Mouse (Mus musculus) stomach, embryonic 15.5 days (tissue): ENCODE measurements at regions not wholly inside any gene's neighbourhood (a gene's known extent, or its start where the extent isn't known, plus 50 kb on each side); places are given as distances from the start of the nearest gene placed in this dataset.

Source experiments
- ATAC-seq: fragments of 200-750 bp; cut with Nextera tagmentation; 2 replicates; pipeline ENCODE4 v1.8.0; 2017; ENCODE audit warnings: low read depth, moderate number of reproducible peaks, moderate TSS enrichment; ENCODE audit not compliant: insufficient read depth, low FRiP score
- H3K27ac ChIP-seq: fragments of 300-500 bp; sonication (generic); 2 replicates; pipeline ENCODE4 v1.5.1; 2015; ENCODE audit warnings: mild to moderate bottlenecking, inconsistent platforms
- H3K27me3 ChIP-seq: fragments of 300-500 bp; sonication (generic); replicated peaks from 2 replicates; pipeline ENCODE4 v1.6.1; 2015; ENCODE audit warnings: inconsistent platforms
- H3K36me3 ChIP-seq: fragments of 300-500 bp; sonication (generic); 2 replicates; pipeline ENCODE4 v1.6.1; 2015; ENCODE audit warnings: inconsistent platforms
- H3K4me1 ChIP-seq: fragments of 300-500 bp; sonication (generic); 2 replicates; pipeline ENCODE4 v1.6.1; 2015; ENCODE audit warnings: inconsistent platforms
- H3K4me2 ChIP-seq: fragments of 300-500 bp; sonication (generic); 2 replicates; pipeline ENCODE4 v1.6.1; 2015; ENCODE audit warnings: mild to moderate bottlenecking, inconsistent platforms
- H3K4me3 ChIP-seq: fragments of 300-500 bp; sonication (generic); replicated peaks from 2 replicates; pipeline ENCODE4 v1.5.1; 2015; ENCODE audit warnings: inconsistent platforms
- H3K9ac ChIP-seq: fragments of 300-500 bp; sonication (generic); 2 replicates; pipeline ENCODE4 v1.6.1; 2015; ENCODE audit warnings: inconsistent platforms
- H3K9me3 ChIP-seq: fragments of 300-500 bp; sonication (generic); 2 replicates; pipeline ENCODE4 v1.6.1; 2016; ENCODE audit warnings: inconsistent platforms
- WGBS: fragments of 180-500 bp; shearing (Covaris S2); methylation state at CpG from one replicate; pipeline ENCODE4 v1.1.7; 2015; 5-methylcytosine and 5-hydroxymethylcytosine counted together

- H3K27me3 ChIP-seq: no peaks in the 10 kb centered on the region
- no peaks in the 10 kb centered on the region for H3K9me3 ChIP-seq
- H3K4me1 ChIP-seq: no peaks in the 10 kb centered on the region
- H3K27ac ChIP-seq: no peak overlapping the region
- 29% methylated on average over 5 of the region's 5 CpGs for WGBS
- no peak overlapping the region for H3K4me3 ChIP-seq
- no peaks in the 10 kb centered on the region for H3K36me3 ChIP-seq
- no peak for ATAC-seq
- H3K9ac ChIP-seq: no peak overlapping the region
- H3K4me2 ChIP-seq: no peak overlapping the region
These were observed 146.9 kb downstream of the Kcnj2 start for GRCm38 (mm10) chr11:111212702-111213328.

- H3K36me3 ChIP-seq: no peaks in the 10 kb centered on the region
- WGBS: 71% methylated on average over 5 of the region's 5 CpGs
- ATAC-seq: no peak
- no peak overlapping the region for H3K27ac ChIP-seq
- H3K27me3 ChIP-seq: no peaks in the 10 kb centered on the region
- H3K9ac ChIP-seq: no peak overlapping the region
- no peak overlapping the region for H3K4me3 ChIP-seq
- H3K4me2 ChIP-seq: no peak overlapping the region
- H3K9me3 ChIP-seq: no peaks in the 10 kb centered on the region
- no peaks in the 10 kb centered on the region for H3K4me1 ChIP-seq
These were observed 149.0 kb downstream of the Kcnj2 start for GRCm38 (mm10) chr11:111215006-111215405.

- H3K9me3 ChIP-seq: no peaks in the 10 kb centered on the region
- no peak overlapping the region for H3K4me3 ChIP-seq
- H3K27me3 ChIP-seq: no peaks in the 10 kb centered on the region
- no peak overlapping the region for H3K4me2 ChIP-seq
- no peak for ATAC-seq
- no peak overlapping the region for H3K27ac ChIP-seq
- no peaks in the 10 kb centered on the region for H3K36me3 ChIP-seq
- H3K4me1 ChIP-seq: no peaks in the 10 kb centered on the region
- 80% methylated on average over 4 of the region's 4 CpGs for WGBS
- no peak overlapping the region for H3K9ac ChIP-seq
These were observed 157.9 kb downstream of the Kcnj2 start for GRCm38 (mm10) chr11:111223834-111224233.

DNA sequence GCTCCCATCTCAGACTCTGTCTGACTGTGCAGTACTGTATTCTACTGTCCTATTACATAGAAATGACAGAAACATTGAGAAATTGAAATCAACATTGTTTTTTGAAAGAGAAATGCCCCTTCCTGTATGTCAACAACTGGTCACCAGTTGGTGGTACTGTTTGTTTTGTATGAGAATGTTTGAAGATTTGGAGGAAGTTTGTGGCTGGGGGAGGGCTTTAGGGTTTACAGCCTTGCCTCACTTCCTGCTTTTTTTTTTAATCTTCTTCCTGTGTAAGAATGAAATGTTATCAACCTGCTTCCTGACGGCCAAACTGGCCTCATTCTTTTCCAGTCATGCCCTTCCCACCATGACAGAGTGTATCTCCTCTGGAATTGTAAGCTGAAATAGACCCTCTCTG, 161.3 kb downstream of the Kcnj2 start:
- H3K4me3 ChIP-seq: no peak overlapping the region
- 68% methylated on average over 1 of the region's 1 CpGs for WGBS
- no peak overlapping the region for H3K9ac ChIP-seq
- no peak for ATAC-seq
- H3K27me3 ChIP-seq: no peaks in the 10 kb centered on the region
- H3K27ac ChIP-seq: no peak overlapping the region
- no peaks in the 10 kb centered on the region for H3K9me3 ChIP-seq
- H3K36me3 ChIP-seq: no peaks in the 10 kb centered on the region
- H3K4me2 ChIP-seq: no peak overlapping the region
- H3K4me1 ChIP-seq: no peaks in the 10 kb centered on the region

GRCm38 (mm10) chr11:111236741-111237140, 170.8 kb downstream of the Kcnj2 start:
- Histone ChIP-seq H3K9me3 (no peaks in the 10 kb centered on the region), H3K27me3 (no peaks in the 10 kb centered on the region), H3K27ac (no peak overlapping the region), H3K4me3 (no peak overlapping the region), H3K36me3 (no peaks in the 10 kb centered on the region), H3K9ac (no peak overlapping the region), H3K4me1 (no peaks in the 10 kb centered on the region), H3K4me2 (no peak overlapping the region)
- ATAC-seq: no peak
- WGBS: 88% methylated on average over 1 of the region's 1 CpGs

DNA sequence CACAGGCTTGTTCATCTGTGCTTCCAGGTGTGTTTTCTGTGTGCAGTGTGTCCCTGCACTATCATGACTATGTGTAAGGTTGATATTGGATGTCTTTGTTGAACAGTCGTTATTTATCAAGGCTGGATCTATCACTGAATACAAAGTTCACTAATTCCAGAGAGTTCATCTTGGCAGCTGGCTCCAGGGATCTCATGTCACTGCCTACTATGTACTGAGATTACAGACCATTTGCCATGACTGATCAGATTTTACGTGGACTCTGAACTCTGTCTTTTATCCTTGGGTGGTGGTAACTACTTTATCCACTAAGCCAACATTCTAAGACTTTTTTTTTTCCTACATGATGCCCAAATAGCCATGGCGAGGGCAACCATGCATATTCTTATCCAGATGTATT, 173.8 kb downstream of the Kcnj2 start:
- no peak overlapping the region for H3K4me2 ChIP-seq
- no peaks in the 10 kb centered on the region for H3K9me3 ChIP-seq
- H3K4me3 ChIP-seq: no peak overlapping the region
- ATAC-seq: no peak
- no peaks in the 10 kb centered on the region for H3K4me1 ChIP-seq
- H3K27ac ChIP-seq: no peak overlapping the region
- no peaks in the 10 kb centered on the region for H3K36me3 ChIP-seq
- no peak overlapping the region for H3K9ac ChIP-seq
- H3K27me3 ChIP-seq: no peaks in the 10 kb centered on the region
- 70% methylated on average over 3 of the region's 3 CpGs for WGBS

GRCm38 (mm10) chr11:111252226-111252625, 186.3 kb downstream of the Kcnj2 start:
- H3K27me3 ChIP-seq: no peaks in the 10 kb centered on the region
- ATAC-seq: no peak
- WGBS: 77% methylated on average over 4 of the region's 4 CpGs
- no peak overlapping the region for H3K4me2 ChIP-seq
- H3K4me1 ChIP-seq: no peaks in the 10 kb centered on the region
- H3K36me3 ChIP-seq: no peaks in the 10 kb centered on the region
- H3K9me3 ChIP-seq: no peaks in the 10 kb centered on the region
- H3K27ac ChIP-seq: no peak overlapping the region
- H3K4me3 ChIP-seq: no peak overlapping the region
- no peak overlapping the region for H3K9ac ChIP-seq

DNA sequence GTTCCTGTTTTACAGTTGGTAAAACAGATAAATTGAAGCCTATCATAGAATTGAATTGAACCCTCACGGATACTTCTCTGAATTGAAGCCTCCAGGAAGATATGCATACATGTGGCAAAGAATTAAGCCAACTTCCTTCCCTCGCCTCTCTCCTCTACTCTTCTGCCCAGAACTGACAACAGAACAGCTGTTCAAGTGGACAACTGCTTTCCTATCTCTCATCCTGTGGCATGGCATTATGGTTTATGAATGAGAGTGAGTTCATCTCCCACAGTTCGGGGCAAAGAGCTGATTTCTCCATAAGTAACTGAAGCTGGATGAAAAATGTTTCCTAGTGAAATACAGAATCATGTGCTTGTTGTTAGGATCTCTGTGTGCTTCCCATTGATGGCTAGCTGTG, 190.6 kb downstream of the Kcnj2 start:
- H3K4me2 ChIP-seq: no peak overlapping the region
- 71% methylated on average over 3 of the region's 3 CpGs for WGBS
- no peak overlapping the region for H3K27ac ChIP-seq
- no peak overlapping the region for H3K9ac ChIP-seq
- no peaks in the 10 kb centered on the region for H3K27me3 ChIP-seq
- H3K9me3 ChIP-seq: no peaks in the 10 kb centered on the region
- H3K4me3 ChIP-seq: no peak overlapping the region
- no peaks in the 10 kb centered on the region for H3K36me3 ChIP-seq
- no peak for ATAC-seq
- H3K4me1 ChIP-seq: no peaks in the 10 kb centered on the region

DNA sequence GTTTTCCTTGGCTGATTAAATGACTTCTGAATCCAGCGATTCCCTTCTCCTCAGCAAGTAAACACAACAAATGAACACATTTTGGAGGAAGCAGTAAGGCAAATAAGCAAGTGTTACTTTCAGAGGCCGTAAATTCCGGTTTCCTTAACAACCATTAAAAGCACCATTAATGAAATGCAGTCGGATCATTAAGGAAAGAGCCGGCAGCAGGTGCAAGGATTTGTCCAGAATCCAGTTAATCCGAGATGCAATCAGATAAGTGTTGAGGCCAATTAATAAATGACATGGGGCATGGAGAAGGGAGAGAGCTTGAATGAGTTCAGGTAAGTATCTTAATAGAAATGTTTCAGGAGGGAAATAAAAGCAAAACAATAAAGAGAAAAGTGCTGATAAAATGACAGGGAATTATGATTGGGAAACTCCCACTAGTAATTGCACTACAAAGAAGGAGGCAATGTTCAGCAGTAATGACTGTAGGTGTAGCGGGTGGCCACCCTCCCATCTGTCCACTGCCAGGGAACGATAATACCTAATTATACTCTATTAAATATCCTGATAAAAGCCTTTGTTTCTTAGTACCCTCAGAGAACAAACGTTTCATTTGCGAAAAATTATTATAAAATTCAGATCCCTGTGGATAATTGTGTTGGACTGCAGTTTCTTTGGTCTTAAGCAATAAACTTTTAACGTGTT, 194.9 kb downstream of the Kcnj2 start:
- H3K27me3 ChIP-seq: no peaks in the 10 kb centered on the region
- H3K9me3 ChIP-seq: no peaks in the 10 kb centered on the region
- no peak overlapping the region for H3K27ac ChIP-seq
- H3K36me3 ChIP-seq: no peaks in the 10 kb centered on the region
- no peak overlapping the region for H3K9ac ChIP-seq
- no peak for ATAC-seq
- H3K4me1 ChIP-seq: no peaks in the 10 kb centered on the region
- 67% methylated on average over 11 of the region's 11 CpGs for WGBS
- H3K4me2 ChIP-seq: no peak overlapping the region
- H3K4me3 ChIP-seq: no peak overlapping the region

DNA sequence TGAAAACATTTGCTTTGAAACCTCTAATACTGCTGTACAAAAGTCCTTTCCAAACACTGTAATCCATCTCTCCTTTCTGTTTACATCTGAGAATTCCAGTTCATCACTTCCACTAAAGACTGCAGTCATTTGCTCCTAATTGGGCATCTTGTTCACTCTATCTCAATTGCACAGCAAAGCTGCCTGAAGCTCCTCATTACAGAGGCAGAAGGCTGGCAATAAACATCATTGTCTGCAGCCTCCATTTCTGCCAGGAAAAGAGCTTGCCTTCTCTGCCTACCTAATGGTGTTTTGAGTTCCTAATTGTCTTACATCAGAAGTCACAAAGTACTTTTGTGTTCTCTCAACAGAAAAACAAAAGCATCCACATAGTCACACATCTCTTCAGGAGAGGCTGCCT, 207.7 kb downstream of the Kcnj2 start:
- Histone ChIP-seq H3K27me3 (no peaks in the 10 kb centered on the region), H3K4me1 (no peaks in the 10 kb centered on the region), H3K9me3 (no peaks in the 10 kb centered on the region), H3K4me3 (no peak overlapping the region), H3K9ac (no peak overlapping the region), H3K36me3 (no peaks in the 10 kb centered on the region), H3K4me2 (no peak overlapping the region), H3K27ac (no peak overlapping the region)
- ATAC-seq: no peak

- Histone ChIP-seq H3K9ac (no peak overlapping the region), H3K4me1 (no peaks in the 10 kb centered on the region), H3K36me3 (no peaks in the 10 kb centered on the region), H3K9me3 (no peaks in the 10 kb centered on the region), H3K27ac (no peak overlapping the region), H3K27me3 (no peaks in the 10 kb centered on the region), H3K4me2 (no peak overlapping the region), H3K4me3 (no peak overlapping the region)
- 37% methylated on average over 2 of the region's 2 CpGs for WGBS
- no peak for ATAC-seq
These were observed 214.8 kb downstream of the Kcnj2 start for GRCm38 (mm10) chr11:111280769-111281168.

DNA sequence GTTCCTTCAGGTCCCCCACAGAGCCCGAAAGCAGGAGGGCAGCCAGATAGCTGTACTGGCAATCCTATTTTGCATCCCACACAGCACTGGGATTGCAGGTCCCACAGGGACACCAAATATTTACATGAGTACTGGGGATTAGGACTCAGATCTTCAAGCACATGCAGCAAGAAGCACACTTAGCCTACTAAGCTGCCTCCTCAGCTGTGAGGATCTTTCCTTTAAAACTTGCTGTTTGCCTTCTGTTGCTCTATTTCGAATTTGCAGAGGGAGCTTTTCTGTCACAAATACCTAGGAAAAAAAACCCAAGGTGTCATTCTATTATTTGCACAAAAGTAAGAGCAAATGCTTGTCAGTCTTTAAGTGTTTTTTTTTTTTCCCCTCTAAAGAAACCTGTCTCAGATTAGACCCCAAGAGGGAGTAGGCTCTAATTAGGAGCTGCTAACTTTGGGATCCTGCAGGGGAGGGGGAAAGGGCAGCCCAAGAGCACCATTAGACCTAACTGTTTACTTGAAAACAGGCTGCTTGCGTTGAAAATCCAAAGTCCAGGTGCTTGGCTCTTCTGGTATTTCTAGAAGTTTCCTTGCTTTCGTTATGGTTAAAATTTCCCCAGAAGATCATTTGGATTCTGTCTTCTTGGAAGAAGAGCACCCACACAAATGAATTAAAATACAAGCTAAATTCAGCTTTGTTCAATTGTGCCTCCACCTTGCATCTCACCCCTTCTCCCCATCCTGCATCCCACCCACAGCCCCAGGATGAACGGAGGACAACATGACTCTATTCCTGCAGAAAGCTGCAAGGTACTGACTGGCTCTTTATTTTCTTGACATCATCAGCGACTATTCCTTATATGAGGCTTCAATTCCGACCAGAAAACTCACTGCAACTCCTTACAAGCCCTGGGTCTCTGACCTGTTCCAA, 215.5 kb downstream of the Kcnj2 start:
- Histone ChIP-seq H3K27ac (no peak overlapping the region), H3K4me2 (no peak overlapping the region), H3K27me3 (no peaks in the 10 kb centered on the region), H3K4me1 (no peaks in the 10 kb centered on the region), H3K9ac (no peak overlapping the region), H3K4me3 (no peak overlapping the region), H3K9me3 (no peaks in the 10 kb centered on the region), H3K36me3 (no peaks in the 10 kb centered on the region)
- WGBS: 53% methylated on average over 7 of the region's 7 CpGs
- ATAC-seq: no peak
